Mouse (Mus musculus) CD4-positive naive resting alpha-beta T cell, adult 76 days (primary cell): ENCODE data around the gene Gm45062. TPM values are rescaled to one million over a fixed set of nuclear protein-coding genes. Genes with fewer than 3 reads are reported as not detected.

ENCODE experiments used
- total RNA-seq: library from RNA; stranded (reverse); gene quantifications from one replicate; pipeline ENCODE4 v1.2.4, GENCODE M21; 2023

Gene Gm45062
- total RNA-seq: not detected

GRCm38 (mm10) chr6:8259004-8259666 is at the start of gene Gm45062, which contains the start of the genes Rpa3 and Umad1:
Gene Gm45062 (plus strand): TSS chr6:8259450.
Gene Rpa3 (minus strand): TSS chr6:8259173.
Gene Umad1 (plus strand): TSS chr6:8259288.

GRCm38 (mm10) chr6:8509551-8509950 is 250.3 kb downstream of the Gm45062 start, which contains the start of gene Glcci1:
Gene Glcci1 (plus strand): TSS chr6:8509600.

Other genes starting within 250 kb of the Gm45062 start
- gene Col28a1, start 66.8 kb upstream of the Gm45062 start, total RNA-seq: not detected
- gene Mios, start 50.2 kb upstream of the Gm45062 start, total RNA-seq: 27.0 TPM
- 13.3 TPM for gene Rpa3, start 277 bp upstream of the Gm45062 start, total RNA-seq
- 9.3 TPM for gene Umad1, start 162 bp upstream of the Gm45062 start, total RNA-seq